Mouse (Mus musculus) embryonic facial prominence, embryonic 12.5 days (tissue): ENCODE data around the gene Gm49383. TPM values are rescaled to one million over a fixed set of nuclear protein-coding genes. Genes with fewer than 3 reads are reported as not detected.
A peak's percentile ranks its signal among the peaks of the same experiment; 100 is the strongest.

Experiments
- ATAC-seq: fragments of 200-750 bp; cut with Nextera tagmentation; 2 replicates; pipeline ENCODE4 v1.8.0; 2017; ENCODE audit not compliant: insufficient number of reproducible peaks, insufficient read depth, low FRiP score, low TSS enrichment
- H3K27ac ChIP-seq: fragments of 300-500 bp; sonication (generic); 2 replicates; pipeline ENCODE4 v1.5.1; 2016; ENCODE audit warnings: mild to moderate bottlenecking
- H3K27me3 ChIP-seq: fragments of 300-500 bp; sonication (generic); 2 replicates; pipeline ENCODE4 v1.6.1; 2016; ENCODE audit warnings: mild to moderate bottlenecking, moderate library complexity
- H3K36me3 ChIP-seq: fragments of 300-500 bp; sonication (generic); 2 replicates; pipeline ENCODE4 v1.6.1; 2016; ENCODE audit warnings: mild to moderate bottlenecking
- H3K4me1 ChIP-seq: fragments of 300-500 bp; sonication (generic); 2 replicates; pipeline ENCODE4 v1.6.1; 2016
- H3K4me2 ChIP-seq: fragments of 300-500 bp; sonication (generic); replicated peaks from 2 replicates; pipeline ENCODE4 v1.6.1; 2016; ENCODE audit warnings: mild to moderate bottlenecking, moderate library complexity
- H3K4me3 ChIP-seq: fragments of 300-500 bp; sonication (generic); 2 replicates; pipeline ENCODE4 v1.5.1; 2016; ENCODE audit warnings: mild to moderate bottlenecking
- H3K9ac ChIP-seq: fragments of 300-500 bp; sonication (generic); 2 replicates; pipeline ENCODE4 v1.6.1; 2016; ENCODE audit warnings: mild to moderate bottlenecking, moderate library complexity
- H3K9me3 ChIP-seq: fragments of 300-500 bp; sonication (generic); 2 replicates; pipeline ENCODE4 v1.6.1; 2016; ENCODE audit warnings: mild to moderate bottlenecking, moderate library complexity
- WGBS: fragments of 180-500 bp; shearing (Covaris S2); methylation state at CpG from one replicate; pipeline ENCODE4 v1.1.7; 2016; 5-methylcytosine and 5-hydroxymethylcytosine counted together
- polyA plus RNA-seq: library from polyadenylated mRNA; unstranded; fragments of >200 nt; fragmentation: Nextera tagmentation; extraction: Ambion mirVana; gene quantifications from 2 replicates; pipeline ENCODE4 v1.2.1, GENCODE M21; 2016

The Gm49383 gene
- 31.3 and 37.5 TPM in 2 replicates for polyA plus RNA-seq

DNA sequence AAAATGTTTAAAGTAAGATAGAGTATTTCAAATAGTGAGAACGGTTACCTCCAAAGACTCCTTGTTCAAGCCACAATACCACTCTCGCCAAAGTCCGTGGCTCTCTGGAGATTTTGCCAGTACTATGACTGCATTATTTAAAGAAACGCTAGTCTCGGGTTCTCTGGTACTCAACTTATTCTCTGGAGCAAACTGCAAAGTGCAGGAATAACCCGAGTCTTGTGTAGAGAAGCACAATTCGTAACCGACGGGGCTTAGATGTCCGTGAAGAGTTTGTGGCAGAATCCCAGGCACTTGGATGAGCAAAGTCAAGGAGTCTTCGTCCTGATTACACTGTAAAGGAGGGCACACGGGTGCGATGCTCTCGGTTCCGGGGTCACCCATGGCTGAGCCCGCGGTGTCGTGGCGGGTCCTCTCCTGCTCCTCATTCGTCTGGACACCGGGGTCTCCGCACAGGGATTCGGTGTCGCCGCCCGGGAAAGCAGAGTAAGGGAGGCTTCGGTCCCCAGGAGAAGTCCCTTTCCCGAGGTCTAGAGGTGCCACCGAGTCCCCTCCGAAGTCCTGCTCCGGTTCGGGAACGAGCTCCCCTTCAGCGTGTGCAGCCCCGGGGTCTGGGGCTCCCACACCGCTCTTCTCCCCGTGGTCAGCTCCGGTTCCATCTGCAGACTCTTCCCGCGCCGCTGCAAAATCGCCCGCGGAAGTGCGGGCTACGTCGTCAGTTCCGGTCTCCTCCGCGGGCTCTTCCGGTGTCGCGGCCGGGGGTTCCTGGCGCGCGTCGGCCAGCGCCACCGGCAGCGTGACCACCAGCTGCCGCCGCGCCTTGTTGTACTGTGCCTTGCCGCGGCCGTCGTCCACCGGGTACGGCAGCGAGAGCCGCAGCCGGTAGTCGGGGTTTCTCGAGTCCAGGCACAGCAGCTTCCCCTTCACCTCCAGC lies at the start of gene Gm49383:
Gm49383 (minus strand) TSS at position 661 of the 934 bp plus-strand sequence.
- H3K4me3 ChIP-seq = peak within 1 kb of the TSS; percentile 89
- H3K36me3 ChIP-seq = peaks cover 19% of the 10 kb centered on the region
- H3K9me3 ChIP-seq = no peaks in the 10 kb centered on the region
- H3K4me1 ChIP-seq = peaks cover 21% of the 10 kb centered on the region
- H3K9ac ChIP-seq = peak within 1 kb of the TSS; percentile 85
- no peaks in the 10 kb centered on the region for H3K27me3 ChIP-seq
- WGBS = under 1% methylated on average over 72 of the region's 75 CpGs
- peak within 1 kb of the TSS; percentile 88 for H3K27ac ChIP-seq
- H3K4me2 ChIP-seq = peak within 1 kb of the TSS; percentile 96
- peak; percentile 76 for ATAC-seq

DNA sequence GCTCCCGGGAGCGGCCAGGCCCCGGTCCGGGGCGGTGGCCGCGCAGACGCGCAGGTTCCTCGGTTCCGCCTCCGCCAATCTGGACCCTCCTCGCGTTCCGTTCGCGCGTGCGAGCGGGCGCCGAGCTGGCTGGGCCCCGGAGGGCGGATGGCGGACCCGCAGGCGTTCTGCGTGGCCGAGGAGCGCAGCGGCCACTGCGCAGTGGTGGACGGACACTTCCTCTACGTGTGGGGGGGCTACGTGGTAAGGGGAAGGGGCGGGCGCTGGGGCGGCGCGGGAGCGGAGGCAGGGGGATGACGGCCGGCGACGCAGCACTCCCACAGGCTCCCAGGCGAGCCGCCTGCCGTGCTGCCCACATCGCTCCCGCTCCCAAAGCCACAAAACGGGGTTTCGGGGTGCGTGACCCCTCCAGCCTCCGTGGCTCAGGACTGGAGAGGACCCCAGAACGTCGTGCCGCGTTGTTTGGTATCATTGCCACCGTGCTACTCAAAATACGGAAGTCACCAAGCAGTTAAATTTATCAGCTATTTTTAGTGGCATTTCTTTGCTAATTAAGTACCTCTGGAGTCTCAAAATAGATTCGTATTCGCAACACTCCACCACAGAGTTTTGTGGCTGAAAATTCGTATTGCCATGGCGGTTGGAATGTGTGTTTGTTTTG lies 45.0 kb upstream of the Gm49383 start:
- Histone ChIP-seq H3K9me3 (no peaks in the 10 kb centered on the region), H3K27me3 (no peaks in the 10 kb centered on the region), H3K4me1 (peaks cover 8% of the 10 kb centered on the region; the same call in 1 of the 2 replicates), H3K27ac (peak overlapping the region; percentile 81), H3K9ac (peak overlapping the region; percentile 80), H3K4me2 (peak overlapping the region; percentile 63), H3K36me3 (no peaks in the 10 kb centered on the region), H3K4me3 (peak overlapping the region; percentile 68)
- under 1% methylated on average over 58 of the region's 64 CpGs for WGBS
- ATAC-seq = peak; percentile 93

DNA sequence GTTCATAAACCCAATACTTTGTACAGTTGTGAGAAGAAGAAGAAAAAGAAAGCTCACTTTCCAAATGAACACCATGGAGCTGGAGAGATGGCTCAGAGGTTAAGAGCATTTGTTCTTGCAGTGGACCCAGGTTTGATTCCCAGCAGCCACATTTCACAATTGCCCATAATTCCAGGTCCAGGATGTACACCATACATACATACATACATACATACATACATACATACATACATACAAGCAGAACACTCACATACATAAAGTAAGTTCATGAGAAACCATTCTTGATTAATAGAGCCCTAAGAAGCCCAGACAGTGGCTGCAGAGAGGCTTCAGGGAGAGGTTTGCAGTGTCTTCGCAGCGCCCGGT lies 44.5 kb upstream of the Gm49383 start:
- Histone ChIP-seq H3K4me3 (peak overlapping the region; percentile 68), H3K9ac (peak overlapping the region; percentile 80), H3K27me3 (no peaks in the 10 kb centered on the region), H3K4me1 (peaks cover 8% of the 10 kb centered on the region; the same call in 1 of the 2 replicates), H3K27ac (peak overlapping the region; percentile 81), H3K4me2 (peak overlapping the region; percentile 63), H3K9me3 (no peaks in the 10 kb centered on the region), H3K36me3 (no peaks in the 10 kb centered on the region)
- 0% methylated on average over 3 of the region's 3 CpGs for WGBS
- 0 out of 2 replicates have a peak, but pooled peaks have one; percentile 31 for ATAC-seq

DNA sequence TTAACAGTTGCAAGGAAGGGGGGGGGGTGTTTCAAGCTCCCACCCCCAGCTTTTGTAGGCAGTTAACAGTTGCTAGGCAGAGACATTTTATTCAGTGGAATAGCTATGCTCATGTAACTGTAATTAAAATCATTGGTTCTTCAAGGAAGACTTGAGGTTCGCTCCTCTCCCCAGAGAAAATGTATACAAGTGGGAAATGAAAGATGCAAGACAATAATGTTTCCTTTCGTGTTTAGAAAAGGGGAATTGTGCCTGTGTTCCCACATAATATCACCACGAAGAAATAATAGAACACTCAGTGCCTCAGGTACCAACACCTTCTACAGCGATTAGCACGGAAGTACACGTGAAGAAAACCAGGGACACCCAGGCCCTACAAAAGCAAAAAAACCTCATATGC lies 44.0 kb upstream of the Gm49383 start, which contains the start of gene Klhdc1:
Klhdc1 (plus strand) TSS at position 301 of the 400 bp plus-strand sequence.
- H3K27ac ChIP-seq = peak within 1 kb of the TSS; percentile 81
- H3K9me3 ChIP-seq = no peaks in the 10 kb centered on the region
- H3K4me1 ChIP-seq = peaks cover 8% of the 10 kb centered on the region; the same call in 1 of the 2 replicates
- peak within 1 kb of the TSS; percentile 63 for H3K4me2 ChIP-seq
- no peaks in the 10 kb centered on the region for H3K27me3 ChIP-seq
- H3K4me3 ChIP-seq = peak within 1 kb of the TSS; percentile 68
- 68% methylated on average over 6 of the region's 6 CpGs for WGBS
- peak within 1 kb of the TSS; percentile 80 for H3K9ac ChIP-seq
- ATAC-seq = no peak
- H3K36me3 ChIP-seq = no peaks in the 10 kb centered on the region

DNA sequence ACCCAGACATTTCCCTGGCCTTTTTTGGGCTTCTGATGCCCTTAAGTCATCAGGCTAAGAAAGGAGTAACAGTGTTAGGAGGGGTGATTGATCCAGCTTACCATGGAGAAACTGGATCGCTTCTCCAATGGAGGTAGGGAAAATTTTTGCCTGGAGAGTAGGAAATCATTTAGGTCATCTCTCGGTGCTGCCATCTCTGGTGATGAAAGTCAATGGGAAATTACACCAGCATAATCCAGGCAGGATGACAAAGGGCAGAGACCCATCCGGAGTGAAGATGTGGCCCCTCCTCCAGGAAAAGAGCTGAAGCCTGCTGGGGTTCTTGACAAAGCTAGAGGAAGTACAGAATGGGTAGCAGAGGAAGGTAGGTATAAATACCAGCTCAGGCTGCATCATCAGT lies 41.4 kb upstream of the Gm49383 start:
- Histone ChIP-seq H3K9ac (no peak overlapping the region), H3K4me2 (no peak overlapping the region), H3K27me3 (no peaks in the 10 kb centered on the region), H3K27ac (no peak overlapping the region), H3K4me3 (no peak overlapping the region), H3K9me3 (no peaks in the 10 kb centered on the region), H3K4me1 (peaks cover 8% of the 10 kb centered on the region; the same call in 1 of the 2 replicates), H3K36me3 (no peaks in the 10 kb centered on the region)
- WGBS = 39% methylated on average over 3 of the region's 3 CpGs
- ATAC-seq = no peak

DNA sequence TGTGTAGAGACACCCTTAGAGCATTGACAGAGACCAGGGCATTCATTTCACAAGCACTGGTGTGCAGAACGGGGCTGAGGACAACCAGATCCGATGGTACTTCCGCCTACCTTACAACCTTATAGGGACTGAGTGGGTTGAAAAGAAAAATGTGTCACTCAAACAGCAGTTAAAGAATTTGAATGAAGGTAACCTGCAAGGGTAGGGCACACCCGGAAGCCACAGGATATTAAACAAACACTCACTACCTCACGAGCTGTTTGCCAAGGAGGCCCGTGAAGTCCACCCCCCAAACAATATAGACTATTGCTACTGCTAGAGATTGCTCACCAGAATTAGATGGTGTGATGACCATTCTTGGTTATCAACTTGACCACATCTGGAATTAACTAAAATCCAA lies 38.9 kb upstream of the Gm49383 start:
- ATAC-seq = no peak
- Histone ChIP-seq H3K9me3 (no peaks in the 10 kb centered on the region), H3K4me1 (peaks cover 3% of the 10 kb centered on the region; the same call in 1 of the 2 replicates), H3K4me3 (no peak overlapping the region), H3K27ac (no peak overlapping the region), H3K9ac (no peak overlapping the region), H3K4me2 (no peak overlapping the region), H3K27me3 (no peaks in the 10 kb centered on the region), H3K36me3 (no peaks in the 10 kb centered on the region)
- WGBS = 88% methylated on average over 6 of the region's 6 CpGs

DNA sequence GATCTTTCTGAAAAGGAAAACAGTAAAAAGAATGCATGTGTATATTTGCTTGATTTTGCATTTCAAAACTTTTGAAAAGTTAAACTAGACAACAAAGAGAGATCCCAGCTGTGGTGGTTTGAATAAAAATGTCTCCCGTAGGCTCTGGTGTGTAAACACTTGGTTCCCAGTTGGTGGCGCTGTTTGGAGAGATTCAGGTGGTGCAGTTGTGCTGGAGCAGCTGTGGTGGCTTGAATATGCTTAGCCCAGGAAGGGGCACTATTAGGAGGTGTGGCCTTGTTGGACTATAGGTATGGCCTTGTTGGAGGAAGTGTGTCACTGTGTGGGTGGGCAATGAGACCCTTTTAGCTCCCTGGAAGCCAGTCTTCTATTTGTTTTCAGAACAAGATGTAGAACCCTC lies 32.3 kb upstream of the Gm49383 start:
- 62% methylated on average over 2 of the region's 2 CpGs for WGBS
- Histone ChIP-seq H3K9ac (no peak overlapping the region), H3K9me3 (no peaks in the 10 kb centered on the region), H3K27me3 (no peaks in the 10 kb centered on the region), H3K4me1 (no peaks in the 10 kb centered on the region), H3K4me3 (no peak overlapping the region), H3K27ac (no peak overlapping the region), H3K36me3 (peaks cover under 1% of the 10 kb centered on the region; the same call in 1 of the 2 replicates), H3K4me2 (no peak overlapping the region)
- ATAC-seq = no peak

DNA sequence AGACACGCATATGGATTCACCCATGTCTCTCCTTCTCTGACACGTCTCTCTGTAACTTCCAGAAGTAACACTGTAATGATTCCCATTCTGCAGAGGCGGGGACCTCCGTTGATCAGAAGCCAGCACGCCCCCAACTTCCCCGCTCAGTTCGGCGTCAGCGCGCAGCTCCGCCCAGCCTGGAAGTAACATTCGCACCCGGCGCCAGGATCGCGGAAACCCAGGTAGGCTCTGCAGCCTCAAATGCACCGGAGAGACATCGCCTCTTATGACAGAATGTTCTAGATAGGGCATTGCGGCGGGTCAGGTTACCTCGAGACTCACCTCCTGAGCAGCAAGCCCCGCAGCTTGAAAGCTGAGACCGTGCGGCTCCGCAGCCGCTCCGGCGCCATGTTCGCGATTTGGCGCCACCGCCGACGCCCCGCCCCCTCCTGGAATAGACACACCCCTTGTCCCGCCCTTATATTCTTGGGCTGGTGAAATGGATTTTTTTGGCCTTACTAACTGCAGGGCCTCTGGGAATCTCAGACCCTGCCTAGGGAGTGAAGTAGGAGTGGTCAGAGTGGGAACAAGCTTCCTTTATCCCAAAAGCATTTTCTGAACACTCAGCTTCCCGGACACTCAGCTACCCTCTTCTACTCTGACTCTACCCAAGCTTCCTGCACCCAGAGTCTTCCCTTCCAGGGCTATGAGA lies 31.0 kb upstream of the Gm49383 start, which contains the start of gene Pole2:
Pole2 (minus strand) TSS at position 420 of the 691 bp plus-strand sequence.
- Histone ChIP-seq H3K9me3 (no peaks in the 10 kb centered on the region), H3K9ac (peak within 1 kb of the TSS; percentile 60), H3K4me1 (no peaks in the 10 kb centered on the region), H3K36me3 (peaks cover 6% of the 10 kb centered on the region; the same call in 1 of the 2 replicates), H3K27me3 (no peaks in the 10 kb centered on the region), H3K4me3 (peak within 1 kb of the TSS; percentile 63), H3K4me2 (peak within 1 kb of the TSS; percentile 51), H3K27ac (peak within 1 kb of the TSS; percentile 90)
- WGBS = under 1% methylated on average over 37 of the region's 37 CpGs
- ATAC-seq = peak; percentile 86

DNA sequence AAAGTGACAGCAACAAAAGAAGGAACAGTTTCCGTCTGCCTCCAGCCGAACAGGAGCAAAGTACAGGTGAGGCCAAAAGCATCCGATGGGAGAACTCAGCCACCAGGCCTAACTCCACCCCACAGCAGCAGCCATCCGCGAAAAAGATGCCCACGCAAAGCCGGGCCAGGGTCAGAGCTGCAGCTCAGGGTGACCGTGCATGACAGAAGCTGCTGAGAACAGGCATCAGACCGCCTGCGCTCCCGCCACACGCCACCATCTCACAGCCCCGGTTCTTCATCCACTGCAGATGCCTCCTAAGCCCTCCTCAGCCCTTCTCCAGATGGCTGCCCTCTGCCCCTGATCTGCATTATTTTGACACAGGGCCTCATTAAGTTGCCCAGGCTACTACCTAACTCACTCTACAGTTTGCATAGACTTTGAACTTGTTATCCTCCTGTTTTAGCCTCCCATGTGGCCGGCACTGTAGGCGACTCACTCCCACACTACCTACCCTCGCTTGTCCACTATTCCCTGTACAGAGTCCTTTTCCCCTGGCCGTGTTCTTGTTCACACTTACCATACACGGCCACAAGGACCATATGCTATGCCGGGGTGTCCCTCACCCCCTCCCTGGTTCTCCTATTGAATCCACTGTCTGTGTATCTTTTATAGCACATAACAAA lies 23.8 kb upstream of the Gm49383 start:
- no peak for ATAC-seq
- WGBS = 88% methylated on average over 19 of the region's 19 CpGs
- H3K9me3 ChIP-seq = no peaks in the 10 kb centered on the region
- no peaks in the 10 kb centered on the region for H3K27me3 ChIP-seq
- H3K4me2 ChIP-seq = no peak overlapping the region
- H3K27ac ChIP-seq = no peak overlapping the region
- H3K9ac ChIP-seq = no peak overlapping the region
- H3K4me3 ChIP-seq = no peak overlapping the region
- no peaks in the 10 kb centered on the region for H3K4me1 ChIP-seq
- H3K36me3 ChIP-seq = peaks cover 47% of the 10 kb centered on the region

DNA sequence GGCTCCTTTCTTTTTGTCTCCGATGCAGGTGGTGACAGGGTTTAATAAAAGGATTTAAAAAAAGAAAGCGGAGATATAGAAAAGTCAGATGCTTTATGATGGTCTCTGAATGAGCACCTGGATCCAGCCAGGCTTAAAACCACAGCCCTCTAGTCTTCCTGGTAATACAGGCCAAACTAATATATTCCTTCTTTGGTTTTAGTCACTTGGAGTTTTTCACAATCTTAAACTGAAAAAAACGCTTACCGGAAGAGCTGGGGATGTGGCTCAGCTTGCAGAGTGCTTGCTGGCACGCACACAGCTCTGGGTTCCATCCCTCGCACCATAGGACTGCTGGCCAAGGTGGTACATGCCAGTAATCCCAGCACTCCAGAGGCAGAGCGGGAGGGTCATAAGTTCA lies 19.7 kb upstream of the Gm49383 start:
- H3K9ac ChIP-seq = no peak overlapping the region
- ATAC-seq = no peak
- 95% methylated on average over 7 of the region's 7 CpGs for WGBS
- H3K27me3 ChIP-seq = no peaks in the 10 kb centered on the region
- H3K4me2 ChIP-seq = no peak overlapping the region
- peaks cover 73% of the 10 kb centered on the region for H3K36me3 ChIP-seq
- H3K4me3 ChIP-seq = no peak overlapping the region
- H3K27ac ChIP-seq = no peak overlapping the region
- no peaks in the 10 kb centered on the region for H3K9me3 ChIP-seq
- no peaks in the 10 kb centered on the region for H3K4me1 ChIP-seq
